12 mouse cellular contexts compared by ENCODE assay signal in genomic region chr9:35439062-35439442, GRCm38 (mm10). TPM values are rescaled to one million over a fixed set of nuclear protein-coding genes. Genes with fewer than 3 reads are reported as not detected.
A peak's percentile ranks its signal among the peaks of the same experiment; 100 is the strongest.
DNase-seq lines count a peak whose midpoint lies in the region.
"Had no signal": no experiment of that assay in that cellular context is flagged by ENCODE, and none has a peak within 500 bp of the region (broad histone marks: within the 10 kb centered on the region; RNA-seq: fewer than 3 reads in every experiment).

No protein-coding gene starts in this region.

- DNase-seq in left cerebral cortex, adult 18-20 months (ENCODE audit: low spot score in 2 of 2): peak; percentile 64 to 74
- no peak for DNase-seq in left cerebral cortex, adult 11 months (ENCODE audit: low spot score)
- peak; percentile 81 for DNase-seq in cerebellum, adult 9-10 months
- peak; percentile 65 for DNase-seq in gonadal fat pad, adult 2 months (ENCODE audit: low read depth)
- peak; percentile 62 for DNase-seq in right cerebral cortex, postnatal 25 days
- DNase-seq in natural killer cell, adult 2 months (ENCODE audit: low spot score in 2 of 2): no peak
- DNase-seq in heart, postnatal 36 days: no peak
- DNase-seq: adrenal gland, postnatal 10 days; kidney, postnatal 14 days; lung, postnatal 36 days; thymus, postnatal 14 days had no signal

- intact Hi-C loops in heart, postnatal 36 days (cut with DNase I): no loop called here

RNA-seq across cellular contexts. Expression of gene Cdon, which starts 18.1 kb away (rescaled TPM):
- 1 to 10 TPM; 7.8 to 9.4 TPM for total RNA-seq in left cerebral cortex, adult 18-20 months (2021)
- polyA plus RNA-seq in gonadal fat pad, adult 2 months (2012; rRNA removed): 18.4 and 19.6 TPM in 2 replicates
- total RNA-seq in heart, postnatal 36 days (2021): 10 to 100 TPM; 13.3 to 16.2 TPM
- polyA plus RNA-seq: erythroblast, embryonic 14.5 days had no signal

Comparison
In these comparisons a context has a peak if more than half of its experiments do, and no peak if none do; other contexts are left out.
1. DNase-seq: peak in left cerebral cortex, adult 18-20 months (2 of 2), cerebellum, adult 9-10 months (single experiment), gonadal fat pad, adult 2 months (single experiment) and right cerebral cortex, postnatal 25 days (single experiment); none in left cerebral cortex, adult 11 months (single experiment), natural killer cell, adult 2 months (0 of 2) and heart, postnatal 36 days (0 of 2).